Mouse (Mus musculus) thymus, postnatal 10 days (tissue): ENCODE data around the gene Lmo3.

Experiments used
- DNase-seq, 2 experiments: peaks; one replicate each; pipeline ENCODE4 v3.0.0; 2021; ENCODE audit warnings: low spot score in 2 of 2

Lmo3 gene

GRCm38 (mm10) chr6:138581734-138582505 lies at the start of gene Lmo3:
Lmo3 (minus strand) TSS chr6:138581968.
- DNase-seq, result no peak

GRCm38 (mm10) chr6:138620786-138621185 lies 39.0 kb upstream of the Lmo3 start:
- DNase-seq, result no peak

- no peak for DNase-seq
Measured at GRCm38 (mm10) chr6:138618396-138618795, 36.6 kb upstream of the Lmo3 start.

- DNase-seq, result no peak
Measured at GRCm38 (mm10) chr6:138597016-138597415, 15.2 kb upstream of the Lmo3 start.

GRCm38 (mm10) chr6:138595991-138596698 lies 14.4 kb upstream of the Lmo3 start:
- DNase-seq, result no peak

- no peak for DNase-seq
Measured at GRCm38 (mm10) chr6:138583314-138583713, 1.5 kb upstream of the Lmo3 start.

- no peak for DNase-seq
Measured at GRCm38 (mm10) chr6:138582506-138583000, 785 bp upstream of the Lmo3 start.

- DNase-seq, result no peak
Measured at GRCm38 (mm10) chr6:138580491-138581076, 1.2 kb downstream of the Lmo3 start.

- no peak for DNase-seq
Measured at GRCm38 (mm10) chr6:138563416-138563815, 18.4 kb downstream of the Lmo3 start.

GRCm38 (mm10) chr6:138552144-138552543 lies 29.6 kb downstream of the Lmo3 start:
- no peak for DNase-seq

GRCm38 (mm10) chr6:138534879-138535278 lies 46.9 kb downstream of the Lmo3 start:
- DNase-seq, result no peak

- no peak for DNase-seq
Measured at GRCm38 (mm10) chr6:138506642-138507041, 75.1 kb downstream of the Lmo3 start.

- DNase-seq, result no peak
Measured at GRCm38 (mm10) chr6:138503946-138504345, 77.8 kb downstream of the Lmo3 start.

GRCm38 (mm10) chr6:138482834-138483233 lies 98.9 kb downstream of the Lmo3 start:
- no peak for DNase-seq

- DNase-seq, result no peak
Measured at GRCm38 (mm10) chr6:138477611-138478010, 104.2 kb downstream of the Lmo3 start.

GRCm38 (mm10) chr6:138469204-138469603 lies 112.6 kb downstream of the Lmo3 start:
- DNase-seq, result no peak

GRCm38 (mm10) chr6:138444515-138445048 lies 137.2 kb downstream of the Lmo3 start:
- DNase-seq, result no peak

- DNase-seq, result no peak
Measured at GRCm38 (mm10) chr6:138437351-138437750, 144.4 kb downstream of the Lmo3 start.

- DNase-seq, result no peak
Measured at GRCm38 (mm10) chr6:138436813-138437212, 145.0 kb downstream of the Lmo3 start.

GRCm38 (mm10) chr6:138427394-138427793 lies 154.4 kb downstream of the Lmo3 start:
- DNase-seq, result no peak

GRCm38 (mm10) chr6:138426894-138427293 lies 154.9 kb downstream of the Lmo3 start:
- DNase-seq, result no peak

- no peak for DNase-seq
Measured at GRCm38 (mm10) chr6:138424514-138425225, 157.1 kb downstream of the Lmo3 start.
